Comparison of ENCODE assay signal across 8 mouse cellular contexts in the genomic region with DNA sequence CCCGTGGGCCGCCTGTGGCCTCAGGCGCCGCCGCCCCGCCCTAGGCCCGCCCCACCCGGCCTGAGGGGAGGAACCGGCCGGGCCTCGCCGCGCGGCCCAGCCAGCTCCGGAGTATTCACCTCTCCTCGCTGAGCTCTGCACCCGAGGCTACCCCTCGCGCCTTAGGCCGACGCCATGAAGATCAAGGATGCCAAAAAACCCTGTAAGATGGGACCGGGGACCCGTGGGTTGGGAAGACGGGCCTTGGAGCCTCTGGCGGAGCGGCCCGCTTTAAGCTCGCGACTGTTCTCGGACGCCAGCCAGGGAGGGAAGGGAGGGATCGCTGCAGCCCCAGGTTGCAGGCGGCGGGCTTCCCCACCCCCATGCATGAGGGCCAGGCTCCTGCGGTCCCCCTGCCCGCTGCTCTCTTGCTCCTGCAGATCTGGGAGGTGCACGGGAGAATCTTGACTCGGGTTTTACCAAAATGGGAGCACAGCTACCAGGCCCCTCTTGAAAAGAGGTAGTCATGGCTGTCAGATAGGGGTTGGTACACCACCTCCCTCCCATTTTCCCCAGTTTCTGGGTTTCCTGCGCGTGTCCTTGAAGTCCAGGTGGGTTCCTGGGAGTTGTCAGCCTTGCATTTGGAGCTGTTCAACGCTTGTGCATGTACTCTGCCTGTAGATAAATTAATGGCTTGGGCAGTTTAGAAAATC. TPM values are rescaled to one million over a fixed set of nuclear protein-coding genes. Genes with fewer than 3 reads are reported as not detected.
DNase-seq lines count a peak whose midpoint lies in the region; ATAC-seq and TF ChIP-seq lines count a peak whose summit lies in the region.

No protein-coding gene starts in this region.

- peak; percentile 67 for TF ChIP-seq POLR2A in testis, adult 2 months (IDR thresholded peaks at IDR 0.05; ENCODE audit: control insufficient read depth, low read depth, low read length)

- no peak for TF ChIP-seq CTCF in testis, adult 2 months (IDR thresholded peaks at IDR 0.05; ENCODE audit: control insufficient read depth, insufficient read depth, insufficient replicate concordance, low read depth, low read length)

- H3K4me1 ChIP-seq in testis, adult 2 months (ENCODE audit: control insufficient read depth, insufficient read depth, low read length): peaks cover 5% of the 10 kb centered on the region
- H3K4me1 ChIP-seq in hindbrain, embryonic 13.5 days (replicated peaks): peaks cover 22% of the 10 kb centered on the region
- H3K4me1 ChIP-seq in midbrain, embryonic 11.5 days (ENCODE audit: control insufficient read depth, insufficient read depth, low read length): peaks cover 9% of the 10 kb centered on the region

- intact Hi-C loops in left cerebral cortex, postnatal 36 days (cut with DNase I): loop anchor here (5.0 kb wide), 1 partner anchor 62 kb away; the partner anchor contains the start of gene Rars

- ATAC-seq in hindbrain, embryonic 13.5 days (ENCODE audit: low FRiP score): peak; percentile 89
- peak; percentile 88 for ATAC-seq in midbrain, embryonic 11.5 days (ENCODE audit: low FRiP score)

- H3K9me3 ChIP-seq in hindbrain, embryonic 13.5 days: no peaks in the 10 kb centered on the region
- H3K9me3 ChIP-seq in midbrain, embryonic 11.5 days (ENCODE audit: control insufficient read depth, low read length): no peaks in the 10 kb centered on the region

- no peaks in the 10 kb centered on the region for H3K27me3 ChIP-seq in testis, adult 2 months (ENCODE audit: control insufficient read depth, insufficient read depth, low read length)
- H3K27me3 ChIP-seq in hindbrain, embryonic 13.5 days: no peaks in the 10 kb centered on the region
- no peaks in the 10 kb centered on the region for H3K27me3 ChIP-seq in midbrain, embryonic 11.5 days (ENCODE audit: control insufficient read depth, insufficient read depth, low read length)

- H3K4me3 ChIP-seq in testis, adult 2 months (ENCODE audit: control insufficient read depth, low read depth, low read length): peak overlapping the region; percentile 86
- H3K4me3 ChIP-seq in hindbrain, embryonic 13.5 days: peak overlapping the region; percentile 94
- H3K4me3 ChIP-seq in midbrain, embryonic 11.5 days (ENCODE audit: low read depth, low read length): peak overlapping the region; percentile 96

- DNase-seq in testis, postnatal 14 days (ENCODE audit: low spot score): no peak
- DNase-seq in cerebellum, adult 9-10 months: peak; percentile 79
- peak; percentile 56 to 62 for DNase-seq in frontal cortex, postnatal 25 days (ENCODE audit: low spot score in 2 of 2)
- DNase-seq in left cerebral cortex, postnatal 36 days (ENCODE audit: low spot score in 2 of 2): peak; percentile 76 to 78
- peak; percentile 97 for DNase-seq in midbrain, embryonic 11.5 days (ENCODE audit: low spot score, missing footprints)
- peak; percentile 51 to 63 for DNase-seq in thymus, postnatal 10 days (ENCODE audit: low spot score in 2 of 2)

- peak overlapping the region; percentile 97 for H3K9ac ChIP-seq in hindbrain, embryonic 13.5 days
- peak overlapping the region; percentile 99 for H3K9ac ChIP-seq in midbrain, embryonic 11.5 days (ENCODE audit: low read length)

- no peaks in the 10 kb centered on the region for H3K36me3 ChIP-seq in testis, adult 2 months (ENCODE audit: control insufficient read depth, insufficient read depth, low read length)
- no peaks in the 10 kb centered on the region for H3K36me3 ChIP-seq in hindbrain, embryonic 13.5 days
- peaks cover 2% of the 10 kb centered on the region; the same call in 1 of the 2 replicates for H3K36me3 ChIP-seq in midbrain, embryonic 11.5 days (ENCODE audit: control insufficient read depth, insufficient read depth, low read length)

- WGBS in hindbrain, embryonic 13.5 days: under 1% methylated on average over 26 of the region's 41 CpGs
- under 1% methylated on average over 38 of the region's 41 CpGs for WGBS in midbrain, embryonic 11.5 days

- H3K4me2 ChIP-seq in hindbrain, embryonic 13.5 days: peak overlapping the region; percentile 84
- peak overlapping the region; percentile 85 for H3K4me2 ChIP-seq in midbrain, embryonic 11.5 days

- peak overlapping the region; percentile 80 for H3K27ac ChIP-seq in testis, adult 2 months (ENCODE audit: control insufficient read depth, insufficient read depth, low read depth, low read length)
- H3K27ac ChIP-seq in hindbrain, embryonic 13.5 days: peak overlapping the region; percentile 97
- peak overlapping the region; percentile 87 for H3K27ac ChIP-seq in midbrain, embryonic 11.5 days (ENCODE audit: low read depth, low read length)

RNA-seq across cellular contexts. Expression of gene Pank3, which starts 0.6 kb away (rescaled TPM):
- polyA plus RNA-seq in testis, adult 2 months (2012; rRNA removed): 2.9 and 3.9 TPM in 2 replicates
- 22.8 and 23.2 TPM in 2 replicates for polyA plus RNA-seq in hindbrain, embryonic 13.5 days (2015; fragmentation: Nextera tagmentation; extraction: Ambion mirVana)
- total RNA-seq in left cerebral cortex, postnatal 36 days (2021): 10 to 100 TPM; 36.1 to 37.2 TPM
- polyA plus RNA-seq in midbrain, embryonic 11.5 days (2014; fragmentation: Nextera tagmentation; extraction: Ambion mirVana): 25.3 and 28.1 TPM in 2 replicates

RNA-seq across cellular contexts. Expression of gene Fbll1, which starts 28.8 kb away (rescaled TPM):
- 5.5 and 7.3 TPM in 2 replicates for polyA plus RNA-seq in testis, adult 2 months (2012; rRNA removed)
- polyA plus RNA-seq in hindbrain, embryonic 13.5 days (2015; fragmentation: Nextera tagmentation; extraction: Ambion mirVana): 15.1 and 19.0 TPM in 2 replicates
- total RNA-seq in left cerebral cortex, postnatal 36 days (2021): 10 to 100 TPM; 40.6 to 49.0 TPM
- 2.6 and 3.8 TPM in 2 replicates for polyA plus RNA-seq in midbrain, embryonic 11.5 days (2014; fragmentation: Nextera tagmentation; extraction: Ambion mirVana)
